Mouse (Mus musculus) heart, embryonic 16.5 days (tissue): ENCODE results near the gene Cyp2d10. TPM values are rescaled to one million over a fixed set of nuclear protein-coding genes. Genes with fewer than 3 reads are reported as not detected.
"Not testable (repeated sequence)": the region's sequence is repeated elsewhere in the genome, so short reads cannot be mapped to it uniquely, and the experiment has no call there.

ENCODE experiments used
- ATAC-seq: fragments of 200-750 bp; cut with Nextera tagmentation; replicated peaks from 2 replicates; pipeline ENCODE4 v1.8.0; 2017; ENCODE audit warnings: moderate number of reproducible peaks; ENCODE audit not compliant: insufficient read depth, low FRiP score; ENCODE audit errors: extremely low read depth
- H3K27ac ChIP-seq: fragments of 300-500 bp; sonication (generic); 2 replicates; pipeline ENCODE4 v1.5.1; 2014; ENCODE audit warnings: mild to moderate bottlenecking, low read length, control low read depth, moderate library complexity
- H3K27me3 ChIP-seq: fragments of 300-500 bp; sonication (generic); 2 replicates; pipeline ENCODE4 v1.6.1; 2014; ENCODE audit warnings: low read length, mixed read lengths; ENCODE audit not compliant: control insufficient read depth, insufficient read depth
- H3K36me3 ChIP-seq: fragments of 300-500 bp; sonication (generic); 2 replicates; pipeline ENCODE4 v1.6.1; 2014; ENCODE audit not compliant: control insufficient read depth, insufficient read depth
- H3K4me1 ChIP-seq: fragments of 300-500 bp; sonication (generic); 2 replicates; pipeline ENCODE4 v1.6.1; 2014; ENCODE audit warnings: low read length, mixed read lengths; ENCODE audit not compliant: control insufficient read depth, insufficient read depth
- H3K4me2 ChIP-seq: fragments of 300-500 bp; sonication (generic); 2 replicates; pipeline ENCODE4 v1.6.1; 2014; ENCODE audit warnings: low read depth, mild to moderate bottlenecking, control low read depth, low read length
- H3K4me3 ChIP-seq: fragments of 300-500 bp; sonication (generic); 2 replicates; pipeline ENCODE4 v1.5.1; 2014; ENCODE audit warnings: mild to moderate bottlenecking, control low read depth, low read length
- H3K9ac ChIP-seq: fragments of 300-500 bp; sonication (generic); 2 replicates; pipeline ENCODE4 v1.6.1; 2014; ENCODE audit warnings: low read length, control low read depth
- H3K9me3 ChIP-seq: fragments of 300-500 bp; sonication (generic); replicated peaks from 2 replicates; pipeline ENCODE4 v1.6.1; 2016; ENCODE audit warnings: low read length; ENCODE audit not compliant: control insufficient read depth
- WGBS: fragments of 180-500 bp; shearing (Covaris S2); extraction: QIAGEN DNeasy Blood & Tissue Kit; methylation state at CpG from one replicate; pipeline ENCODE4 v1.1.7; 2014; 5-methylcytosine and 5-hydroxymethylcytosine counted together
- polyA plus RNA-seq: library from polyadenylated mRNA; unstranded; fragments of >200 nt; fragmentation: Nextera tagmentation; extraction: Ambion mirVana; gene quantifications from 2 replicates; pipeline ENCODE4 v1.2.1, GENCODE M21; 2015

Cyp2d10 gene
- polyA plus RNA-seq, result 0.33 TPM in 1 of 2 replicates, not detected in the other

- Histone ChIP-seq H3K9me3 (no peaks in the 10 kb centered on the region), H3K4me2 (no peak within 1 kb of the TSS), H3K4me1 (no peaks in the 10 kb centered on the region), H3K27ac (no peak within 1 kb of the TSS), H3K4me3 (no peak within 1 kb of the TSS), H3K27me3 (no peaks in the 10 kb centered on the region), H3K9ac (no peak within 1 kb of the TSS), H3K36me3 (no peaks in the 10 kb centered on the region)
- no peak for ATAC-seq
- 92% methylated on average over 6 of the region's 6 CpGs for WGBS
These were observed at the start of gene Cyp2d10 for GRCm38 (mm10) chr15:82406981-82407380. Gene Cyp2d10, minus strand, starts transcription at chr15:82407195.

- WGBS, result 75% methylated on average over 6 of the region's 6 CpGs
- not testable (repeated sequence) for H3K4me1 ChIP-seq, H3K9me3 ChIP-seq, H3K4me2 ChIP-seq, H3K27me3 ChIP-seq, H3K27ac ChIP-seq, H3K9ac ChIP-seq, H3K36me3 ChIP-seq, H3K4me3 ChIP-seq, ATAC-seq
These were observed 49.2 kb upstream of the Cyp2d10 start for GRCm38 (mm10) chr15:82456086-82456790.

GRCm38 (mm10) chr15:82453501-82453900, 46.5 kb upstream of the Cyp2d10 start:
- not testable (repeated sequence) for H3K27me3 ChIP-seq, H3K4me2 ChIP-seq, H3K27ac ChIP-seq, H3K4me3 ChIP-seq, H3K4me1 ChIP-seq, ATAC-seq, H3K9ac ChIP-seq, H3K9me3 ChIP-seq, H3K36me3 ChIP-seq
- 77% methylated on average over 6 of the region's 6 CpGs for WGBS

- WGBS, result 76% methylated on average over 1 of the region's 1 CpGs
- H3K4me1 ChIP-seq, H3K27me3 ChIP-seq, H3K4me3 ChIP-seq, H3K27ac ChIP-seq, H3K4me2 ChIP-seq, ATAC-seq, H3K36me3 ChIP-seq, H3K9me3 ChIP-seq, H3K9ac ChIP-seq: not testable (repeated sequence)
These were observed 45.1 kb upstream of the Cyp2d10 start for GRCm38 (mm10) chr15:82452133-82452532.

GRCm38 (mm10) chr15:82450045-82450444, 43.0 kb upstream of the Cyp2d10 start:
- H3K9ac ChIP-seq, H3K9me3 ChIP-seq, H3K36me3 ChIP-seq, H3K4me2 ChIP-seq, ATAC-seq, H3K27me3 ChIP-seq, H3K27ac ChIP-seq, H3K4me3 ChIP-seq, H3K4me1 ChIP-seq: not testable (repeated sequence)
- WGBS, result 64% methylated on average over 2 of the region's 2 CpGs

GRCm38 (mm10) chr15:82445196-82445595, 38.2 kb upstream of the Cyp2d10 start:
- H3K4me3 ChIP-seq, result no peak overlapping the region
- H3K4me2 ChIP-seq, result no peak overlapping the region
- no peaks in the 10 kb centered on the region; the same call in 1 of the 2 replicates for H3K4me1 ChIP-seq
- 76% methylated on average over 8 of the region's 8 CpGs for WGBS
- no peaks in the 10 kb centered on the region for H3K27me3 ChIP-seq
- ATAC-seq, result no peak
- H3K27ac ChIP-seq, result no peak overlapping the region
- no peaks in the 10 kb centered on the region for H3K9me3 ChIP-seq
- no peaks in the 10 kb centered on the region for H3K36me3 ChIP-seq
- H3K9ac ChIP-seq, result no peak overlapping the region

- no peak overlapping the region for H3K4me3 ChIP-seq
- H3K9ac ChIP-seq, result no peak overlapping the region
- H3K27me3 ChIP-seq, result no peaks in the 10 kb centered on the region
- H3K27ac ChIP-seq, result no peak overlapping the region
- H3K9me3 ChIP-seq, result no peaks in the 10 kb centered on the region
- H3K4me1 ChIP-seq, result no peaks in the 10 kb centered on the region; the same call in 1 of the 2 replicates
- 78% methylated on average over 3 of the region's 3 CpGs for WGBS
- H3K36me3 ChIP-seq, result no peaks in the 10 kb centered on the region
- no peak for ATAC-seq
- no peak overlapping the region for H3K4me2 ChIP-seq
These were observed 36.7 kb upstream of the Cyp2d10 start for GRCm38 (mm10) chr15:82443658-82444057.

- no peak for ATAC-seq
- 48% methylated on average over 5 of the region's 5 CpGs for WGBS
- H3K36me3 ChIP-seq, result no peaks in the 10 kb centered on the region
These were observed 31.1 kb upstream of the Cyp2d10 start for GRCm38 (mm10) chr15:82437975-82438617.

GRCm38 (mm10) chr15:82435606-82436005, 28.6 kb upstream of the Cyp2d10 start:
- ATAC-seq, result no peak
- Histone ChIP-seq H3K4me2 (no peak overlapping the region), H3K27me3 (no peaks in the 10 kb centered on the region), H3K4me3 (no peak overlapping the region), H3K36me3 (no peaks in the 10 kb centered on the region), H3K4me1 (no peaks in the 10 kb centered on the region), H3K27ac (no peak overlapping the region), H3K9ac (no peak overlapping the region), H3K9me3 (peaks cover 7% of the 10 kb centered on the region)
- 71% methylated on average over 2 of the region's 2 CpGs for WGBS

More at GRCm38 (mm10) chr15:82437975-82438617, 31.1 kb upstream of the Cyp2d10 start:
- no peak overlapping the region for H3K4me3 ChIP-seq
- H3K4me1 ChIP-seq, result no peaks in the 10 kb centered on the region
- peaks cover 7% of the 10 kb centered on the region for H3K9me3 ChIP-seq
- H3K4me2 ChIP-seq, result no peak overlapping the region
- no peaks in the 10 kb centered on the region for H3K27me3 ChIP-seq
- no peak overlapping the region for H3K27ac ChIP-seq
- no peak overlapping the region for H3K9ac ChIP-seq
